Mouse (Mus musculus): ENCODE results near the gene Bak1.

Gene Bak1

GRCm38 (mm10) chr17:27023342-27023741 is 5.5 kb downstream of the Bak1 start:
- no peak for DNase-seq (ENCODE audit: low read depth in 2 of 2, low spot score in 2 of 2)

GRCm38 (mm10) chr17:27021736-27022135 is 7.1 kb downstream of the Bak1 start:
- DNase-seq (ENCODE audit: low read depth in 2 of 2, low spot score in 2 of 2), result no peak

- DNase-seq (ENCODE audit: low read depth in 2 of 2, low spot score in 2 of 2), result no peak
Observed at GRCm38 (mm10) chr17:27021076-27021475, 7.7 kb downstream of the Bak1 start.

GRCm38 (mm10) chr17:27018555-27019196 is 10.1 kb downstream of the Bak1 start:
- DNase-seq (ENCODE audit: low read depth in 2 of 2, low spot score in 2 of 2), result no peak

GRCm38 (mm10) chr17:27017564-27018499 is 11.0 kb downstream of the Bak1 start:
- DNase-seq (ENCODE audit: low read depth in 2 of 2, low spot score in 2 of 2), result peak; percentile 78 to 88

- no peak for DNase-seq (ENCODE audit: low read depth in 2 of 2, low spot score in 2 of 2)
Observed at GRCm38 (mm10) chr17:27012909-27013308, 15.9 kb downstream of the Bak1 start.

GRCm38 (mm10) chr17:27011998-27012672 is 16.7 kb downstream of the Bak1 start:
- DNase-seq (ENCODE audit: low read depth in 2 of 2, low spot score in 2 of 2), result peak; percentile 57 to 73

GRCm38 (mm10) chr17:27011167-27011566 is 17.6 kb downstream of the Bak1 start:
- DNase-seq (ENCODE audit: low read depth in 2 of 2, low spot score in 2 of 2), result no peak

- no peak for DNase-seq (ENCODE audit: low read depth in 2 of 2, low spot score in 2 of 2)
Observed at GRCm38 (mm10) chr17:27008277-27008676, 20.5 kb downstream of the Bak1 start.

GRCm38 (mm10) chr17:27005644-27006043 is 23.2 kb downstream of the Bak1 start:
- DNase-seq (ENCODE audit: low read depth in 2 of 2, low spot score in 2 of 2), result no peak

- no peak for DNase-seq (ENCODE audit: low read depth in 2 of 2, low spot score in 2 of 2)
Observed at GRCm38 (mm10) chr17:27004903-27005485, 23.8 kb downstream of the Bak1 start.

- DNase-seq (ENCODE audit: low read depth in 2 of 2, low spot score in 2 of 2), result peak; percentile 63 to 65
Observed at GRCm38 (mm10) chr17:27004431-27004830, 24.4 kb downstream of the Bak1 start.

GRCm38 (mm10) chr17:27001889-27002288 is 26.9 kb downstream of the Bak1 start:
- peak; percentile 31 to 32 for DNase-seq (ENCODE audit: low read depth in 2 of 2, low spot score in 2 of 2)

- DNase-seq (ENCODE audit: low read depth in 2 of 2, low spot score in 2 of 2), result peak; percentile 54 to 61
Observed at GRCm38 (mm10) chr17:27001151-27001550, 27.7 kb downstream of the Bak1 start.

GRCm38 (mm10) chr17:26999996-27000395 is 28.8 kb downstream of the Bak1 start:
- DNase-seq (ENCODE audit: low read depth in 2 of 2, low spot score in 2 of 2), result peak; percentile 27 to 34

- peak; percentile 15 to 45 for DNase-seq (ENCODE audit: low read depth in 2 of 2, low spot score in 2 of 2)
Observed at GRCm38 (mm10) chr17:26998283-26998682, 30.5 kb downstream of the Bak1 start.

- DNase-seq (ENCODE audit: low read depth in 2 of 2, low spot score in 2 of 2), result no peak
Observed at GRCm38 (mm10) chr17:26997661-26998060, 31.1 kb downstream of the Bak1 start.

GRCm38 (mm10) chr17:26995562-26995961 is 33.2 kb downstream of the Bak1 start:
- DNase-seq (ENCODE audit: low read depth in 2 of 2, low spot score in 2 of 2), result no peak

GRCm38 (mm10) chr17:26995006-26995405 is 33.8 kb downstream of the Bak1 start:
- DNase-seq (ENCODE audit: low read depth in 2 of 2, low spot score in 2 of 2), result no peak

- DNase-seq (ENCODE audit: low read depth in 2 of 2, low spot score in 2 of 2), result no peak
Observed at GRCm38 (mm10) chr17:26994410-26994809, 34.4 kb downstream of the Bak1 start.

GRCm38 (mm10) chr17:26990521-26990920 is 38.3 kb downstream of the Bak1 start:
- no peak for DNase-seq (ENCODE audit: low read depth in 2 of 2, low spot score in 2 of 2)

Measured in CD8-positive naive resting alpha-beta T cell, adult 2 months (primary cell).